Mouse (Mus musculus) megakaryocyte, embryonic 14.5 days (primary cell): ENCODE results near the gene Plekha1. TPM values are rescaled to one million over a fixed set of nuclear protein-coding genes. Genes with fewer than 3 reads are reported as not detected.

Experiments used
- H3K27me3 ChIP-seq: replicated peaks from 2 replicates; pipeline ENCODE3; 2012; ENCODE audit warnings: inconsistent platforms
- H3K36me3 ChIP-seq: replicated peaks from 2 replicates; pipeline ENCODE3; 2012; ENCODE audit warnings: low read length, inconsistent platforms, mixed read lengths
- H3K4me1 ChIP-seq: 2 replicates; pipeline ENCODE4 v1.6.1; 2012; ENCODE audit warnings: inconsistent platforms
- H3K4me3 ChIP-seq: replicated peaks from 2 replicates; pipeline ENCODE3; 2012; ENCODE audit warnings: moderate library complexity, mild to moderate bottlenecking, inconsistent platforms
- H3K9me3 ChIP-seq: 2 replicates; pipeline ENCODE4 v1.6.1; 2012; ENCODE audit warnings: inconsistent platforms
- FLI1 ChIP-seq: IDR thresholded peaks from 2 replicates; pipeline ENCODE4 v1.6.1; 2012; ENCODE audit warnings: low read length, inconsistent platforms, mixed read lengths
- GATA1 ChIP-seq: IDR thresholded peaks from 3 replicates; pipeline ENCODE4 v1.6.1; 2012; ENCODE audit warnings: mixed read lengths, low read length, inconsistent platforms, borderline replicate concordance
- polyA plus RNA-seq: library from polyadenylated mRNA; stranded (reverse); fragments of >175 nt; gene quantifications from 2 replicates; pipeline ENCODE4 v1.2.3, GENCODE M21; 2012; ENCODE audit warnings: low replicate concordance; ENCODE audit not compliant: insufficient read depth

The Plekha1 gene
- polyA plus RNA-seq, 1 experiment, result 2.1 TPM

DNA sequence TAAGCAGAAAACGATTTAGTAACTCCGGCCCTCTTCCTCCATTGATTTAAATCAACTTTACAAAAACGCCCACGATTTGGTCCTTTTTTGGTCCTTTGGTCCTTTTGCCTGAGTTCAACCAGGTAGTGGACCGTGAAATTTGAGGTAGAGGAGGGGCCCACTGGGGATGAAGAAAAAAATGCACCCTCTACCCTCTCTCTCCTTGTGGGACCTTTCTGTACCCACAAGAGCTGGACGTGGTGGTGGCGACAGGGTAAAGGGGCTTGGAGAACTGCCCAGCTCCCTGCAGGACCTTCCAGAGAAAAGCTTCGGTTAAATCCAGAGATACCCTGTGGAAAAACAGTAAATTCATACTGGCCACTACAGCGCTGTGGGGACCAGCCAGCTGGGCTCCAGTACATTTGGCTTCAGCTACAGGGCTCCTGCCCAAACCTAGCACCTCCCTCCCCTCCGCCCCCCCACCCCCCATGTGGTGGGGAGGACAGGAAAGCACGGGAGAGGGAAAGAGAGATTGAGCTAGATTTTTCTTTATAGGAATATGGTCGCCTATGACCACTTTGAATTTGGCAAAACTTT, 71.8 kb downstream of the Plekha1 start:
- peaks cover 83% of the 10 kb centered on the region for H3K27me3 ChIP-seq
- peaks cover 2% of the 10 kb centered on the region for H3K9me3 ChIP-seq
- TF ChIP-seq GATA1, result no peak
- H3K4me1 ChIP-seq, result peaks cover 17% of the 10 kb centered on the region
- no peak overlapping the region for H3K4me3 ChIP-seq
- no peaks in the 10 kb centered on the region for H3K36me3 ChIP-seq

DNA sequence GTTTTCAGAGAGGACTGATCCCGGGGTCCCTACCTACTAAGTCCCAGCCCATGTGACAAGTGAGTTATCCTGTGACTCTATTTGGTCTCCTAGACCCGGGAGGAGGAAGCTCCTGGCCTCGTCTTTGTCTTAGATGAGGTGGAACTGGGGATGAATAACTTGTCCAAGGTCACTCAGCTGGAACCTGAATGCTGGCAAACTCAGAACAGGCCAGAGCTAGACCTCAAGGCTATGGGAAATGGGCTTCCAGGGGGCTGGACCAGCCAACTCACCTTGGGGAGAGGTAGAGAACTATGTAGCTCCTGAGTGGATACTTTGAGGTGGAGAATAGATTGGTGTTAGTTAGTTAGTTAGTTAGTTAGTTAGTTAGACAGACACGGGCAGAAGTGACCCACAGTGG, 72.4 kb downstream of the Plekha1 start:
- H3K9me3 ChIP-seq, result peaks cover 2% of the 10 kb centered on the region; the same call in 1 of the 2 replicates
- no peak for TF ChIP-seq FLI1
- TF ChIP-seq GATA1, result no peak

GRCm38 (mm10) chr7:130938896-130939295, 73.3 kb downstream of the Plekha1 start:
- Histone ChIP-seq H3K4me3 (no peak overlapping the region), H3K9me3 (peaks cover 2% of the 10 kb centered on the region; the same call in 1 of the 2 replicates), H3K27me3 (peaks cover 72% of the 10 kb centered on the region), H3K36me3 (no peaks in the 10 kb centered on the region), H3K4me1 (peaks cover 24% of the 10 kb centered on the region)
- TF ChIP-seq FLI1 (no peak), GATA1 (no peak)

More for the DNA sequence above, 72.4 kb downstream of the Plekha1 start:
- Histone ChIP-seq H3K4me3 (no peak overlapping the region), H3K36me3 (no peaks in the 10 kb centered on the region), H3K27me3 (peaks cover 79% of the 10 kb centered on the region), H3K4me1 (peaks cover 17% of the 10 kb centered on the region)

DNA sequence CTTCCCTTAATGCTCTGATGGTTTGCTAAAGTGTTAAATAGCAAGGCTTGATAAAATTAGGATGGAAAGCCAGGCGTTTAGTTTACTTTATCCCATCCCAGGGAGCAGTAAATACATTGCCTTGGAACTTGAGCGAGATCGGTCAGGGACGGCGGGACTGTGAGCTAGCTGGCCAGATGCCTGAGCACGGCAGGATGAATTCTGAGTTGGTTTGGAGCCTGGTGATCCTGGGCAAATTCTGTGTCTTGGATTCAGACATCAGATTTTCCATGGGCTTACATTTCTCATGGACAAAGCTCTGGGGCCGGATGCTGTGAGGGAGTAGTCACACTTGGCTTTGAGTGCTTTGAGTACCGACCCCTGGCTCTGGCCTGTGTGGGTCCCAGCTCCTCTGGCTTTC, 75.2 kb downstream of the Plekha1 start:
- TF ChIP-seq GATA1 (no peak), FLI1 (no peak)
- no peaks in the 10 kb centered on the region for H3K36me3 ChIP-seq
- peaks cover 2% of the 10 kb centered on the region; the same call in 1 of the 2 replicates for H3K9me3 ChIP-seq
- no peak overlapping the region for H3K4me3 ChIP-seq
- H3K4me1 ChIP-seq, result peaks cover 23% of the 10 kb centered on the region
- peaks cover 58% of the 10 kb centered on the region for H3K27me3 ChIP-seq

- peaks cover 17% of the 10 kb centered on the region for H3K4me1 ChIP-seq
- no peaks in the 10 kb centered on the region for H3K36me3 ChIP-seq
- H3K4me3 ChIP-seq, result peak overlapping the region; percentile 42
- 0 out of 2 replicates have a peak, but pooled peaks cover 2% of the 10 kb centered on the region for H3K9me3 ChIP-seq
- H3K27me3 ChIP-seq, result peaks cover 40% of the 10 kb centered on the region
- TF ChIP-seq GATA1, result no peak
- no peak for TF ChIP-seq FLI1
Observed at GRCm38 (mm10) chr7:130943280-130943895, 77.8 kb downstream of the Plekha1 start.

- Histone ChIP-seq H3K9me3 (0 out of 2 replicates have a peak, but pooled peaks cover 2% of the 10 kb centered on the region), H3K36me3 (no peaks in the 10 kb centered on the region), H3K4me1 (peaks cover 29% of the 10 kb centered on the region), H3K4me3 (no peak overlapping the region), H3K27me3 (peaks cover 29% of the 10 kb centered on the region)
- TF ChIP-seq FLI1, result no peak
- no peak for TF ChIP-seq GATA1
Observed at GRCm38 (mm10) chr7:130944766-130945475, 79.4 kb downstream of the Plekha1 start.

DNA sequence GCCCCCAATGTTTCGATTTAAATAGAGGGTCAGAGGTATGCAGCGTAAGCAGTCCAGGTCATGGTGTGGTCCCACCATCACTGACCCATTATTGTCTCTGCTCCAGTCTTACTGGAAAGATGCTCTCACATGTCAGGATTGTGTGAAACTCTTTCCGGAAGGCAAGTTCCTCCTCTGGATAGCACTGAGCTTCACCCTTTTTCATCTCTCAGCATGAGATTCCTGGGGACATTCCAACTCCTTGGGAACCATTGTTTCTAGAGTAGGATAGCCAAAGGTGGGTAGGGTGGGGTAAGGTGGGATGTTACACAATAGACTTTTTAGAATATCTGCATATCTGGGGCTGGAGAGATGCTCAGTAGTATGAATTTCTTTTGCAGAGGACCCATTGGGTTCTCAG, 80.2 kb downstream of the Plekha1 start:
- Histone ChIP-seq H3K9me3 (0 out of 2 replicates have a peak, but pooled peaks cover 2% of the 10 kb centered on the region), H3K4me3 (no peak overlapping the region), H3K4me1 (peaks cover 29% of the 10 kb centered on the region), H3K27me3 (peaks cover 26% of the 10 kb centered on the region), H3K36me3 (no peaks in the 10 kb centered on the region)
- TF ChIP-seq FLI1, result no peak
- TF ChIP-seq GATA1, result no peak

DNA sequence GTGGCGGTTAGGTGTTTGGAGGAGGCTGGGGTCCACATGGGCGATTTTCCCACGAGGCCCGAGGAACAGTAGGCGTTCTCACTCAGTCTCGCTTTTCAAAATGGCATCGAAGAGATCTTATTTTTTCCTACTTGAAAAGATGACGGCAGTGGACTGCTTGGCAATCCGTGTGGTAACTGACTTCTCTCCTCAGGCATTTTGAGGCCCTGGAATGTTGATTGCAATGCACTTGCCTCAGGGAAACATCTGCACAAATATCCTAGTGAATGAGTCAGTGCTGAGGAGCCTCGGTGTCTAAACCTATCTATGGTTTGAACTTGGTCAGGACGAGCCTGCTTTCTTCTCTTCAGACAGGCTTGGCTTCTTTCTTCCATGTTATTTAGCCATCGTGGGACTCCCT, 80.7 kb downstream of the Plekha1 start:
- H3K9me3 ChIP-seq, result 0 out of 2 replicates have a peak, but pooled peaks cover 2% of the 10 kb centered on the region
- H3K4me3 ChIP-seq, result no peak overlapping the region
- H3K4me1 ChIP-seq, result peaks cover 29% of the 10 kb centered on the region
- H3K36me3 ChIP-seq, result no peaks in the 10 kb centered on the region
- H3K27me3 ChIP-seq, result peaks cover 23% of the 10 kb centered on the region
- no peak for TF ChIP-seq FLI1
- TF ChIP-seq GATA1, result no peak

DNA sequence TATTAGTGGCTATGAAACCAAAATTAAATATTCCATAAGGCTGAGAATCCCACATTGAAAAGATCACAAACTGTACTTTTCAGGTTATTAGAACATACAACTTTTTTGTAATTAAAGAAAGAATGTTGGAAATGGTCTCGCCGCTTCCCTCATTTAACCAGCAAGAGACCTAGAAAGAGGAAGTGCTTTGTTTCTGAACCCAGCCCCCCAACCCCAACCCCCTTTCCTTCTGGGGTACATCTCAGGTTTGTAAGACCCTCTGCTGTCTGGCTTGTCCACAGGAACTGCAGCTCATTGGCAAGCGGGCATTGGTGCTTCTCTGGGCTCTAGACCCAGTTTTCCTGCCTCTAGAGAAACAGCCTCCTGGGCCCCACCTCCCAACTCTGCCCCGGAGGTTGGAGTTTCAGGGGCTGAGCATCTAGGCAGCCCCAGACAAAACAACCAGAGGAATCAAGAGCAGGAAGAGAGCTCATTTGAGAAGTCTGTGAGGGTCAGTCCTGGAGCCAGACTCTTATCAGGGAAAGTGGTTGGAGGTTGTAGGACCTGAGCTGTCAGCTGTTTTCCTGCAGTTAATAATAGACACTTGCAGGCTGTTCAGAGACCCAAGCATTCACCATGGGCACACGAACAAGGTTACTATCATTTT, 83.1 kb downstream of the Plekha1 start:
- no peaks in the 10 kb centered on the region for H3K36me3 ChIP-seq
- H3K4me1 ChIP-seq, result peaks cover 25% of the 10 kb centered on the region
- H3K4me3 ChIP-seq, result peak overlapping the region; percentile 79
- peaks cover 37% of the 10 kb centered on the region for H3K27me3 ChIP-seq
- no peak for TF ChIP-seq FLI1
- TF ChIP-seq GATA1, result no peak
- peaks cover 3% of the 10 kb centered on the region; the same call in 1 of the 2 replicates for H3K9me3 ChIP-seq

DNA sequence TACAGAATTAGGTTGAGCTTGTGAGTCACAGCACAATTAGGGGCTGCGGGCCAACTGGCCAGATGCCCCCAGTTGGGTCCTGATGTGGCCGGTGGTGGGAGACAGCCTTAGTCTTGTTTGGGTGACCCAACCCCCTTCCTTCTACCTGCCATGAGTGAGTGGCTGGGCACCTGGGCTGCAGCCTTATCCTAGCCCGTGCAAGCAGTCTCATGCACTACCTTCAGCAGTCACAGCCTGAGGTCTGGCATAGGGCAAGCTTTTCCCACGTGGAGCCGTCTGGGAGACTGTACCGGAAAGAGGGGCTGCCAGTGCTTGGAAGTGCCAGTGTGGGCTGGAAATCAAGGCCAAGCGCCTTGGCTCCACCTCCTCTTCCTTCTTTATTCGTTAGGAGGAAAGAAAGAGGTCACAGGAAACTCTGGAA, 83.8 kb downstream of the Plekha1 start:
- peaks cover 44% of the 10 kb centered on the region for H3K27me3 ChIP-seq

More for the DNA sequence above, 83.8 kb downstream of the Plekha1 start:
- Histone ChIP-seq H3K36me3 (no peaks in the 10 kb centered on the region), H3K4me1 (peaks cover 19% of the 10 kb centered on the region), H3K9me3 (peaks cover 9% of the 10 kb centered on the region; the same call in 1 of the 2 replicates), H3K4me3 (peak overlapping the region; percentile 79)
- TF ChIP-seq GATA1 (no peak), FLI1 (no peak)
